In the genomic region with DNA sequence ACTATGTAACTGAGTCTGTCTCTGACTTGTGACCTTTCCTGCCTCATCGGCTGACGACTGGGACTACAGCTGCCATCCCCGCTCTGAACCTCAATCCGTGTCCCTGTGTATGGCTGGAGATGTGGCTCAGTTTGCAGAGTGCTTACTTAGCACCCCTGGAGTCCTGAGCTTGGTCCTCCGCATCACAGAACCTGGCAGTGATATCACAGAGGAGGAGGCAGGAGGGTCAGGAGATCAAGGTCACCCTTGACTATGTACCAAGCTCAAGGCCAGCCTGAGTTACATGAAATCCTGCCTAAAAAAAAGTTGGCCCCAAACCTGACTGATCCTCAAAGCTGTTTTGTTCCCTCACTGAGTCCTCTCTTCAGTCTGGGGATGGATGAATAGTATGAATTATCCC, we compare ENCODE assay signal across 19 mouse cellular contexts. TPM values are rescaled to one million over a fixed set of nuclear protein-coding genes. Genes with fewer than 3 reads are reported as not detected.
DNase-seq lines count a peak whose midpoint lies in the region; ATAC-seq and TF ChIP-seq lines count a peak whose summit lies in the region.
"Had no signal": no experiment of that assay in that cellular context is flagged by ENCODE, and none has a peak within 500 bp of the region (broad histone marks: within the 10 kb centered on the region; RNA-seq: fewer than 3 reads in every experiment).

No protein-coding gene starts in this region.

- ATAC-seq in stomach, embryonic 15.5 days (ENCODE audit: insufficient read depth, low FRiP score, low read depth) = no peak
- ATAC-seq in stomach, postnatal 0 days (ENCODE audit: low FRiP score, low TSS enrichment) = no peak
- ATAC-seq: forebrain, embryonic 15.5 days had no signal

- H3K4me1 ChIP-seq in heart, embryonic 10.5 days = peaks cover 39% of the 10 kb centered on the region
- H3K4me1 ChIP-seq in stomach, embryonic 15.5 days = peaks cover 26% of the 10 kb centered on the region
- no peaks in the 10 kb centered on the region; the same call in 1 of the 2 replicates for H3K4me1 ChIP-seq in stomach, postnatal 0 days (replicated peaks; ENCODE audit: control insufficient read depth, insufficient read depth)

- no peak overlapping the region for H3K4me2 ChIP-seq in stomach, embryonic 15.5 days
- H3K4me2 ChIP-seq in stomach, postnatal 0 days (replicated peaks; ENCODE audit: low read depth) = no peak overlapping the region
- H3K4me2 ChIP-seq: embryonic facial prominence, embryonic 12.5 days; forebrain, embryonic 15.5 days; heart, embryonic 12.5 days; hindbrain, embryonic 15.5 days had no signal

- intact Hi-C loops in heart, postnatal 10 days (cut with DNase I) = loop anchor here (5.0 kb wide), 1 partner anchor 120 kb away; no protein-coding TSS in a partner anchor
- intact Hi-C loops in left cerebral cortex, postnatal 25 days (cut with DNase I) = no loop called here

- DNase-seq in adrenal gland, adult 2 months = peak; percentile 60
- no peak for DNase-seq in adrenal gland, adult 18-20 months (ENCODE audit: low spot score in 2 of 2)
- no peak for DNase-seq in heart, embryonic 10.5 days (ENCODE audit: low spot score)
- DNase-seq in heart, postnatal 10 days = no peak
- no peak for DNase-seq in stomach, postnatal 0 days (ENCODE audit: low spot score)
- no peak for DNase-seq in left cerebral cortex, postnatal 25 days (ENCODE audit: low spot score in 2 of 2)
- DNase-seq: adrenal gland, postnatal 10 days; cerebellum, adult 2 months; cerebellum, postnatal 14 days; gastrocnemius, postnatal 10 days; heart, adult 2 months; heart, postnatal 36 days had no signal

- H3K4me3 ChIP-seq in heart, embryonic 10.5 days = no peak overlapping the region
- H3K4me3 ChIP-seq in stomach, embryonic 15.5 days (replicated peaks) = no peak overlapping the region
- no peak overlapping the region for H3K4me3 ChIP-seq in stomach, postnatal 0 days (ENCODE audit: low read depth, low read length)
- H3K4me3 ChIP-seq: embryonic facial prominence, embryonic 12.5 days; forebrain, embryonic 15.5 days; heart, adult 2 months; heart, embryonic 12.5 days; hindbrain, embryonic 15.5 days had no signal

- WGBS in heart, embryonic 10.5 days = 74% methylated on average over 5 of the region's 5 CpGs
- 66% methylated on average over 5 of the region's 5 CpGs for WGBS in stomach, embryonic 15.5 days
- WGBS in stomach, postnatal 0 days = 67% methylated on average over 5 of the region's 5 CpGs

- H3K9ac ChIP-seq in stomach, embryonic 15.5 days = 0 out of 2 replicates have a peak overlapping the region, but pooled peaks have one; percentile 2
- H3K9ac ChIP-seq in stomach, postnatal 0 days (ENCODE audit: low read length) = no peak overlapping the region
- H3K9ac ChIP-seq: embryonic facial prominence, embryonic 12.5 days; forebrain, embryonic 15.5 days; heart, embryonic 12.5 days; hindbrain, embryonic 15.5 days had no signal

- peaks cover 20% of the 10 kb centered on the region for H3K27me3 ChIP-seq in heart, embryonic 10.5 days (ENCODE audit: insufficient read depth, poor library complexity, severe bottlenecking)
- H3K27me3 ChIP-seq in stomach, embryonic 15.5 days (replicated peaks) = peaks cover 4% of the 10 kb centered on the region; the same call in 1 of the 2 replicates
- no peaks in the 10 kb centered on the region for H3K27me3 ChIP-seq in stomach, postnatal 0 days (ENCODE audit: control insufficient read depth, insufficient read depth, low read length)
- H3K27me3 ChIP-seq: heart, embryonic 12.5 days had no signal

- H3K9me3 ChIP-seq in heart, embryonic 10.5 days = no peaks in the 10 kb centered on the region
- H3K9me3 ChIP-seq in stomach, embryonic 15.5 days = no peaks in the 10 kb centered on the region
- H3K9me3 ChIP-seq in stomach, postnatal 0 days (ENCODE audit: control insufficient read depth, low read length) = no peaks in the 10 kb centered on the region
- H3K9me3 ChIP-seq: embryonic facial prominence, embryonic 12.5 days; forebrain, embryonic 15.5 days; heart, embryonic 12.5 days; hindbrain, embryonic 15.5 days had no signal

- TF ChIP-seq EP300 in stomach, postnatal 0 days (optimal IDR thresholded peaks at IDR 0.05) = no peak

- no peak for TF ChIP-seq CTCF in stomach, postnatal 0 days (IDR thresholded peaks at IDR 0.05; ENCODE audit: low read depth)

- H3K36me3 ChIP-seq in heart, embryonic 10.5 days = no peaks in the 10 kb centered on the region
- no peaks in the 10 kb centered on the region for H3K36me3 ChIP-seq in stomach, embryonic 15.5 days
- H3K36me3 ChIP-seq in stomach, postnatal 0 days (ENCODE audit: control insufficient read depth, insufficient read depth, low read length) = no peaks in the 10 kb centered on the region
- H3K36me3 ChIP-seq: embryonic facial prominence, embryonic 12.5 days; forebrain, embryonic 15.5 days; heart, embryonic 12.5 days; hindbrain, embryonic 15.5 days had no signal

- 0 out of 2 replicates have a peak overlapping the region, but pooled peaks have one; percentile 0 for H3K27ac ChIP-seq in heart, embryonic 10.5 days
- H3K27ac ChIP-seq in stomach, embryonic 15.5 days = no peak overlapping the region
- no peak overlapping the region for H3K27ac ChIP-seq in stomach, postnatal 0 days (replicated peaks)
- H3K27ac ChIP-seq: embryonic facial prominence, embryonic 12.5 days; forebrain, embryonic 15.5 days; heart, adult 2 months; hindbrain, embryonic 15.5 days had no signal

RNA-seq across cellular contexts. Expression of a gene that starts 0.7 kb away (rescaled TPM):
- 100 to 1,000 TPM; 307 to 317 TPM for total RNA-seq in adrenal gland, adult 2 months (2021)
- polyA plus RNA-seq in adrenal gland, adult 2 months (2012; rRNA removed) = 480 and 501 TPM in 2 replicates
- 100 to 1,000 TPM; 193 to 280 TPM for total RNA-seq in adrenal gland, adult 18-20 months (2021)
- 167 and 365 TPM in 2 replicates for polyA plus RNA-seq in heart, embryonic 10.5 days (2016; fragmentation: Nextera tagmentation; extraction: Ambion mirVana)
- total RNA-seq in heart, postnatal 10 days (2021) = 100 to 1,000 TPM; 695 to 726 TPM
- polyA plus RNA-seq in stomach, embryonic 15.5 days (2015; fragmentation: Nextera tagmentation; extraction: Ambion mirVana) = 89.3 and 110 TPM in 2 replicates
- polyA plus RNA-seq in stomach, postnatal 0 days (2015; fragmentation: Nextera tagmentation; extraction: Ambion mirVana) = 177 and 187 TPM in 2 replicates
- total RNA-seq in left cerebral cortex, postnatal 25 days (2021) = 10 to 100 TPM; 79.9 to 81.6 TPM
- total RNA-seq: MEL had no signal

RNA-seq across cellular contexts. Expression of a gene that starts 1.4 kb away (rescaled TPM):
- 1 to 10 TPM; 2.2 to 6.5 TPM for total RNA-seq in adrenal gland, adult 2 months (2021)
- polyA plus RNA-seq in adrenal gland, adult 2 months (2012; rRNA removed) = 3.3 and 6.2 TPM in 2 replicates
- total RNA-seq in adrenal gland, adult 18-20 months (2021) = 1 to 10 TPM; 3.0 to 8.1 TPM
- 0.27 and 0.41 TPM in 2 replicates for polyA plus RNA-seq in heart, embryonic 10.5 days (2016; fragmentation: Nextera tagmentation; extraction: Ambion mirVana)
- 1 to 10 TPM; 3.0 to 4.3 TPM for total RNA-seq in heart, postnatal 10 days (2021)
- polyA plus RNA-seq in stomach, embryonic 15.5 days (2015; fragmentation: Nextera tagmentation; extraction: Ambion mirVana) = 1.6 and 1.9 TPM in 2 replicates
- 0.46 and 0.87 TPM in 2 replicates for polyA plus RNA-seq in stomach, postnatal 0 days (2015; fragmentation: Nextera tagmentation; extraction: Ambion mirVana)
- 10 to 100 TPM; 24.2 to 24.9 TPM for total RNA-seq in left cerebral cortex, postnatal 25 days (2021)
- total RNA-seq: MEL had no signal

RNA-seq across cellular contexts. Expression of a gene that starts 6.5 kb away (rescaled TPM):
- 1 to 10 TPM; 1.3 to 1.4 TPM for total RNA-seq in adrenal gland, adult 2 months (2021)
- 4.4 and 9.9 TPM in 2 replicates for polyA plus RNA-seq in adrenal gland, adult 2 months (2012; rRNA removed)
- total RNA-seq in adrenal gland, adult 18-20 months (2021) = 1 to 10 TPM; 1.9 to 2.3 TPM
- 0.22 and 1.5 TPM in 2 replicates for polyA plus RNA-seq in heart, embryonic 10.5 days (2016; fragmentation: Nextera tagmentation; extraction: Ambion mirVana)
- 1 to 10 TPM; 1.3 to 1.6 TPM for total RNA-seq in heart, postnatal 10 days (2021)
- 21.6 and 25.0 TPM in 2 replicates for polyA plus RNA-seq in stomach, embryonic 15.5 days (2015; fragmentation: Nextera tagmentation; extraction: Ambion mirVana)
- polyA plus RNA-seq in stomach, postnatal 0 days (2015; fragmentation: Nextera tagmentation; extraction: Ambion mirVana) = 19.9 and 20.3 TPM in 2 replicates
- 100 to 1,000 TPM; 185 to 232 TPM for total RNA-seq in left cerebral cortex, postnatal 25 days (2021)
- total RNA-seq: MEL had no signal
- polyA plus RNA-seq: C2C12 had no signal

RNA-seq across cellular contexts. Expression of a gene that starts 15.4 kb away (rescaled TPM):
- 100 to 1,000 TPM in 1 of 2 experiments, 10 to 100 TPM in 1; 61.4 to 112 TPM for total RNA-seq in adrenal gland, adult 2 months (2021)
- 51.0 and 53.5 TPM in 2 replicates for polyA plus RNA-seq in adrenal gland, adult 2 months (2012; rRNA removed)
- total RNA-seq in adrenal gland, adult 18-20 months (2021) = 10 to 100 TPM; 45.1 to 82.7 TPM
- 24.3 and 26.4 TPM in 2 replicates for polyA plus RNA-seq in heart, embryonic 10.5 days (2016; fragmentation: Nextera tagmentation; extraction: Ambion mirVana)
- 10 to 100 TPM; 30.4 to 33.5 TPM for total RNA-seq in heart, postnatal 10 days (2021)
- 27.1 and 29.0 TPM in 2 replicates for polyA plus RNA-seq in stomach, embryonic 15.5 days (2015; fragmentation: Nextera tagmentation; extraction: Ambion mirVana)
- polyA plus RNA-seq in stomach, postnatal 0 days (2015; fragmentation: Nextera tagmentation; extraction: Ambion mirVana) = 13.3 and 16.0 TPM in 2 replicates
- 10 to 100 TPM; 22.6 to 27.8 TPM for total RNA-seq in left cerebral cortex, postnatal 25 days (2021)

RNA-seq across cellular contexts. Expression of a gene that starts 18.8 kb away (rescaled TPM):
- 1 to 10 TPM; 1.3 to 3.4 TPM for total RNA-seq in adrenal gland, adult 2 months (2021)
- 0.04 and 0.73 TPM in 2 replicates for polyA plus RNA-seq in adrenal gland, adult 2 months (2012; rRNA removed)
- 1 to 10 TPM; 1.4 to 4.4 TPM for total RNA-seq in adrenal gland, adult 18-20 months (2021)
- polyA plus RNA-seq in heart, embryonic 10.5 days (2016; fragmentation: Nextera tagmentation; extraction: Ambion mirVana) = 0.53 and 2.0 TPM in 2 replicates
- 1 to 10 TPM; 2.8 to 5.1 TPM for total RNA-seq in heart, postnatal 10 days (2021)
- polyA plus RNA-seq in stomach, embryonic 15.5 days (2015; fragmentation: Nextera tagmentation; extraction: Ambion mirVana) = 364 and 383 TPM in 2 replicates
- 1,122 and 1,152 TPM in 2 replicates for polyA plus RNA-seq in stomach, postnatal 0 days (2015; fragmentation: Nextera tagmentation; extraction: Ambion mirVana)
- not detected for total RNA-seq in left cerebral cortex, postnatal 25 days (2021)
- total RNA-seq: MEL had no signal
- polyA plus RNA-seq: forebrain, embryonic 15.5 days had no signal

Comparison
In these comparisons a context has a peak if more than half of its experiments do, and no peak if none do; other contexts are left out.
1. RNA of a gene that starts 6.5 kb away (total RNA-seq): 185 to 232 TPM in left cerebral cortex, postnatal 25 days; 1.9 to 2.3 TPM in adrenal gland, adult 18-20 months, 1.3 to 1.6 TPM in heart, postnatal 10 days and 1.3 to 1.4 TPM in adrenal gland, adult 2 months; every median in the first group is over 10 times any median in the second.